Comparison of ENCODE assay signal across 8 mouse cellular contexts in genomic region chr9:69472724-69473123, GRCm38 (mm10). TPM values are rescaled to one million over a fixed set of nuclear protein-coding genes. Genes with fewer than 3 reads are reported as not detected.
DNase-seq lines count a peak whose midpoint lies in the region; ATAC-seq and TF ChIP-seq lines count a peak whose summit lies in the region.

No protein-coding gene starts in this region.

- 56% methylated on average over 6 of the region's 6 CpGs for WGBS in liver, adult 2 months
- WGBS in liver, embryonic 11.5 days = 74% methylated on average over 6 of the region's 6 CpGs
- WGBS in cerebellum, adult 2 months = 52% methylated on average over 6 of the region's 6 CpGs
- WGBS in forebrain, embryonic 12.5 days = 89% methylated on average over 6 of the region's 6 CpGs

- ATAC-seq in liver, embryonic 11.5 days (replicated peaks; ENCODE audit: low FRiP score) = no peak
- ATAC-seq in forebrain, embryonic 12.5 days (ENCODE audit: low FRiP score) = no peak

- no peak for TF ChIP-seq POLR2A in liver, adult 2 months (IDR thresholded peaks at IDR 0.05; ENCODE audit: extremely low read depth, insufficient read depth, low read length)
- TF ChIP-seq POLR2A in cerebellum, adult 2 months (IDR thresholded peaks at IDR 0.05; ENCODE audit: borderline replicate concordance, insufficient read depth, low read length) = no peak

- no peak overlapping the region for H3K27ac ChIP-seq in liver, adult 2 months (replicated peaks; ENCODE audit: insufficient read depth, low read depth, low read length)
- H3K27ac ChIP-seq in liver, embryonic 11.5 days (ENCODE audit: low read depth, low read length) = no peak overlapping the region
- H3K27ac ChIP-seq in cerebellum, adult 2 months (ENCODE audit: insufficient read depth, low read length) = no peak overlapping the region
- H3K27ac ChIP-seq in forebrain, embryonic 12.5 days = no peak overlapping the region

- no peak overlapping the region for H3K4me3 ChIP-seq in liver, adult 2 months (ENCODE audit: insufficient read depth, low read depth, low read length)
- no peak overlapping the region for H3K4me3 ChIP-seq in liver, embryonic 11.5 days (ENCODE audit: low read depth, low read length)
- H3K4me3 ChIP-seq in cerebellum, adult 2 months (replicated peaks; ENCODE audit: insufficient read depth, low read depth, low read length) = no peak overlapping the region
- H3K4me3 ChIP-seq in forebrain, embryonic 12.5 days (replicated peaks) = no peak overlapping the region

- H3K36me3 ChIP-seq in liver, adult 2 months (ENCODE audit: control insufficient read depth, insufficient read depth, low read length) = no peaks in the 10 kb centered on the region
- H3K36me3 ChIP-seq in liver, embryonic 11.5 days (ENCODE audit: control insufficient read depth, insufficient read depth, low read length) = 0 out of 2 replicates have a peak, but pooled peaks cover 2% of the 10 kb centered on the region
- no peaks in the 10 kb centered on the region for H3K36me3 ChIP-seq in forebrain, embryonic 12.5 days (replicated peaks)

- no peaks in the 10 kb centered on the region for H3K27me3 ChIP-seq in liver, adult 2 months (ENCODE audit: control insufficient read depth, insufficient read depth, low read length)
- H3K27me3 ChIP-seq in liver, embryonic 11.5 days (replicated peaks; ENCODE audit: control insufficient read depth, insufficient read depth, low read length) = no peaks in the 10 kb centered on the region
- H3K27me3 ChIP-seq in cerebellum, adult 2 months (ENCODE audit: control insufficient read depth, insufficient read depth, low read length) = no peaks in the 10 kb centered on the region
- H3K27me3 ChIP-seq in forebrain, embryonic 12.5 days = no peaks in the 10 kb centered on the region; the same call in 1 of the 2 replicates

- H3K9ac ChIP-seq in liver, adult 2 months (ENCODE audit: low read depth, low read length) = no peak overlapping the region
- no peak overlapping the region for H3K9ac ChIP-seq in liver, embryonic 11.5 days (ENCODE audit: low read depth, low read length)
- H3K9ac ChIP-seq in forebrain, embryonic 12.5 days = no peak overlapping the region

- H3K4me2 ChIP-seq in liver, embryonic 11.5 days = no peak overlapping the region
- no peak overlapping the region for H3K4me2 ChIP-seq in forebrain, embryonic 12.5 days

- no peaks in the 10 kb centered on the region for H3K9me3 ChIP-seq in liver, embryonic 11.5 days (ENCODE audit: control insufficient read depth, low read length)
- no peaks in the 10 kb centered on the region for H3K9me3 ChIP-seq in forebrain, embryonic 12.5 days

- TF ChIP-seq CTCF in liver, adult 2 months (IDR thresholded peaks at IDR 0.05; ENCODE audit: low read depth, low read length) = no peak
- TF ChIP-seq CTCF in cerebellum, adult 2 months (IDR thresholded peaks at IDR 0.05; ENCODE audit: borderline replicate concordance, insufficient read depth, low read depth, low read length) = no peak

- no peaks in the 10 kb centered on the region for H3K4me1 ChIP-seq in liver, adult 2 months (ENCODE audit: control insufficient read depth, insufficient read depth, low read length)
- H3K4me1 ChIP-seq in liver, embryonic 11.5 days (replicated peaks; ENCODE audit: control insufficient read depth, insufficient read depth, low read length) = no peaks in the 10 kb centered on the region; the same call in 1 of the 2 replicates
- peaks cover 3% of the 10 kb centered on the region; the same call in 1 of the 2 replicates for H3K4me1 ChIP-seq in cerebellum, adult 2 months (ENCODE audit: control insufficient read depth, insufficient read depth, low read length)
- H3K4me1 ChIP-seq in forebrain, embryonic 12.5 days = peaks cover 24% of the 10 kb centered on the region

- H3K79me2 ChIP-seq in liver, adult 2 months (ENCODE audit: control insufficient read depth, insufficient read depth, low read length) = no peaks in the 10 kb centered on the region

- DNase-seq in liver, adult 2 months (ENCODE audit: extremely low read depth, low read depth, low spot score) = peak; percentile 34
- DNase-seq in liver, embryonic 11.5 days (ENCODE audit: low spot score) = no peak
- DNase-seq in gastrocnemius, postnatal 25 days = peak; percentile 76
- DNase-seq in kidney, adult 9 months = peak; percentile 85
- DNase-seq in ovary, postnatal 14 days (ENCODE audit: low spot score) = peak; percentile 58
- DNase-seq in retina, postnatal 1 day = no peak
- DNase-seq in cerebellum, adult 2 months = no peak

RNA-seq across cellular contexts. Expression of gene Anxa2, which starts 19.3 kb away (rescaled TPM):
- total RNA-seq in liver, adult 2 months (2014; rRNA removed) = 14.0 and 16.1 TPM in 2 replicates
- polyA plus RNA-seq in liver, adult 2 months (2012; rRNA removed) = 13.0 and 13.5 TPM in 2 replicates
- 153 and 159 TPM in 2 replicates for polyA plus RNA-seq in liver, embryonic 11.5 days (2014; fragmentation: Nextera tagmentation; extraction: Ambion mirVana)
- total RNA-seq in gastrocnemius, postnatal 25 days (2021) = 10 to 100 TPM; 52.8 to 74.7 TPM
- polyA plus RNA-seq in cerebellum, adult 2 months (2012; rRNA removed) = 27.8 and 29.1 TPM in 2 replicates
- polyA plus RNA-seq in forebrain, embryonic 12.5 days (2016; fragmentation: Nextera tagmentation; extraction: Ambion mirVana) = 114 and 160 TPM in 2 replicates

Comparison
In these comparisons a context has a peak if more than half of its experiments do, and no peak if none do; other contexts are left out.
1. DNase-seq: peak in liver, adult 2 months (single experiment), gastrocnemius, postnatal 25 days (single experiment), kidney, adult 9 months (single experiment) and ovary, postnatal 14 days (single experiment); none in liver, embryonic 11.5 days (single experiment), retina, postnatal 1 day (single experiment) and cerebellum, adult 2 months (0 of 2).